Mouse (Mus musculus) erythroblast, embryonic 14.5 days (primary cell): ENCODE measurements around the gene Vps13d.

Experiments used
- GATA1 ChIP-seq: IDR thresholded peaks from 2 replicates; pipeline ENCODE4 v1.6.1; 2012; ENCODE audit warnings: low read length, inconsistent platforms, mixed read lengths
- TAL1 ChIP-seq: IDR thresholded peaks from 3 replicates; pipeline ENCODE4 v1.6.1; 2012; ENCODE audit warnings: low read length, inconsistent platforms, mixed read lengths

GRCm38 (mm10) chr4:145074276-145074675, 120.5 kb downstream of the Vps13d start:
- TF ChIP-seq TAL1 (no peak), GATA1 (no peak)
